Mouse (Mus musculus) gastrocnemius, adult 2 months (tissue): Measurements from ENCODE around the gene Vmn1r86. TPM values are rescaled to one million over a fixed set of nuclear protein-coding genes. Genes with fewer than 3 reads are reported as not detected.
A peak's percentile ranks its signal among the peaks of the same experiment; 100 is the strongest.

Experiments
- DNase-seq: peaks from one replicate; pipeline ENCODE4 v3.0.0; 2022
- H3K27ac ChIP-seq: fragments of 200-600 bp; 2 replicates; pipeline ENCODE4 v1.8.1; 2022; ENCODE audit warnings: mild to moderate bottlenecking
- H3K4me3 ChIP-seq: fragments of 200-600 bp; 2 replicates; pipeline ENCODE4 v1.8.1; 2022; ENCODE audit warnings: mild to moderate bottlenecking, moderate library complexity
- CTCF ChIP-seq: fragments of 200-600 bp; IDR thresholded peaks from 2 replicates; pipeline ENCODE4 v1.8.1; 2022; ENCODE audit warnings: antibody characterized with exemption, mild to moderate bottlenecking, moderate library complexity
- intact Hi-C: fragments of 180-260 bp; cut with DNase I; formaldehyde crosslinking; loops from one replicate; pipeline ENCODE4 v1.15.1; 2025
- total RNA-seq, 2 experiments: library from RNA; stranded (reverse); gene quantifications; 2 replicates each; pipeline ENCODE4 v1.2.3; 2021

Vmn1r86 gene
- total RNA-seq, 2 experiments from 2014 or later = not detected

DNA sequence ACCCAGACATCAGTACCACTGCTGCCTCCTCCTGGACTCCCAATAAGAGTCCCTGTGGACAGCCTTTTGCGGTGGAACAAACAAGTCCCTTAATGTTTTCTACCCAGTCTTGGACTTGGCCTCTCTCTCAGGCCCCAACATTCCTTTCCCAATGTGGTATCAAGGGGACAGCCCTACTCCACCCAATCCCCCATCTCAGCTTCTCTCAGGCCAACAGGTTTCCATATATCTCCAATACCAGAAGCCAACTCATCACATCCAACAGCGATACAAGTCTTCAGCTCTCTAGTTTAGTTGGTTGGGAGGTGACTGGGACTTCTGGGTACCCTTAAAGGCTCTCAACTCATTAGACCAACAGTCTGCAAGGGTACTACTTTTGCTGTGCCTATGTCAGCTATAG is 66.2 kb downstream of the Vmn1r86 start:
- H3K27ac ChIP-seq = peak overlapping the region; percentile 94
- TF ChIP-seq CTCF = no peak
- intact Hi-C loops = loop anchor here (5.0 to 10.0 kb wide), 3 partner anchors 156 to 569 kb away; partner anchors contain the start of genes Lig1, Zscan22 and Zswim9
- peak overlapping the region; percentile 91 for H3K4me3 ChIP-seq
- DNase-seq = no peak

DNA sequence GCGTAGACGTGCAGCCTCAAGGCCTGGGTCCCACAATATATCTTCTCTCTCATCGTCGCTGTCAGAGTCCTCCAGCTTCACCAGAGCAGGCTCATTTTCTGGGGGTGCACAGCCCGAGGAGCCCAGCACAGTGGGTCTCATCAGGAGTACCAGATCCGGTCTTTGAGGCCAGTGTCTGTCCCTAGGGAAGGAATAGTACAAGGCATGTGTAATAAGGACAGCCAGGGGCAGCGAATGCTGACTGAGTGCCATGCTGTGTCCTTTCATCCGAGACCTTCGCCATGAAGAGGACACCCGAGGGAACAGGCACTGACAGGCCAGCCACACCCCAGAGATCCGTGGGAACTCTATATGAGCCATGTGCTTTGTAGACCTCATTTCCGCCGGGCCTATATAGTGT is 66.7 kb downstream of the Vmn1r86 start:
- intact Hi-C loops = loop anchor here (5.0 to 10.0 kb wide), 3 partner anchors 156 to 568 kb away; partner anchors contain the start of genes Lig1, Zscan22 and Zswim9
- DNase-seq = no peak
- Histone ChIP-seq H3K27ac (no peak overlapping the region), H3K4me3 (no peak overlapping the region)
- TF ChIP-seq CTCF = no peak

Other genes starting within 250 kb of the Vmn1r86 start
- 1 to 10 TPM; 2.2 to 2.3 TPM for gene Zfp128, start 238.7 kb downstream of the Vmn1r86 start, total RNA-seq
- gene Zscan22, start 222.1 kb downstream of the Vmn1r86 start, total RNA-seq = 1 to 10 TPM; 3.7 to 4.4 TPM
- gene Rps5, start 197.6 kb downstream of the Vmn1r86 start, total RNA-seq = 100 to 1,000 TPM; 574 to 617 TPM
- gene Rnf225, start 192.5 kb downstream of the Vmn1r86 start, total RNA-seq = under 1 TPM; 0.31 to 0.81 TPM
- gene Zfp324, start 154.1 kb downstream of the Vmn1r86 start, total RNA-seq = 1 to 10 TPM; 1.5 to 2.0 TPM
- 1 to 10 TPM; 2.7 TPM for gene Zfp446, start 142.1 kb downstream of the Vmn1r86 start, total RNA-seq
- under 1 TPM in 1 of 2 experiments, not detected in 1; 0.42 TPM for gene Slc27a5, start 121.7 kb downstream of the Vmn1r86 start, total RNA-seq
- 10 to 100 TPM; 71.3 to 71.5 TPM for gene Trim28, start 120.8 kb downstream of the Vmn1r86 start, total RNA-seq
- 1 to 10 TPM; 3.3 to 4.4 TPM for gene Zbtb45, start 109.9 kb downstream of the Vmn1r86 start, total RNA-seq
- 100 to 1,000 TPM in 1 of 2 experiments, 10 to 100 TPM in 1; 76.2 to 106 TPM for gene Chmp2a, start 85.1 kb downstream of the Vmn1r86 start, total RNA-seq
- gene Ube2m, start 81.6 kb downstream of the Vmn1r86 start, total RNA-seq = 100 to 1,000 TPM; 136 to 146 TPM
- gene Mzf1, start 65.2 kb downstream of the Vmn1r86 start, total RNA-seq = under 1 TPM; 0.51 to 0.92 TPM
- gene Vmn1r85, start 24.7 kb downstream of the Vmn1r86 start, total RNA-seq = not detected
- not detected for gene Vmn1r87, start 20.2 kb upstream of the Vmn1r86 start, total RNA-seq
- under 1 TPM; 0.05 to 0.11 TPM for gene Vmn1r88, start 39.7 kb upstream of the Vmn1r86 start, total RNA-seq
- not detected for gene Vmn1r89, start 93.1 kb upstream of the Vmn1r86 start, total RNA-seq
- 1 to 10 TPM; 1.1 to 1.4 TPM for gene Lig1, start 157.4 kb upstream of the Vmn1r86 start, total RNA-seq
- 10 to 100 TPM; 12.6 to 14.5 TPM for gene Zswim9, start 158.8 kb upstream of the Vmn1r86 start, total RNA-seq
- gene Pla2g4c, start 204.7 kb upstream of the Vmn1r86 start, total RNA-seq = under 1 TPM in 1 of 2 experiments, not detected in 1; 0.14 TPM